Mouse (Mus musculus) G1E (cell line): ENCODE data around the gene Baz1a.

Experiments
- CTCF ChIP-seq: IDR thresholded peaks from 2 replicates; pipeline ENCODE4 v1.5.1; 2012; ENCODE audit warnings: low read depth, low read length, inconsistent platforms, mixed read lengths
- POLR2AphosphoS5 ChIP-seq: IDR thresholded peaks from 2 replicates; pipeline ENCODE4 v1.6.1; 2012; ENCODE audit warnings: low read depth, low read length, inconsistent platforms; ENCODE audit not compliant: insufficient replicate concordance

GRCm38 (mm10) chr12:54986052-54986717 lies 28.0 kb downstream of the Baz1a start, which contains the start of gene Gm20403:
- TF ChIP-seq CTCF = no peak
- TF ChIP-seq POLR2AphosphoS5 = no peak; the same call in 1 of the 2 replicates
